Mouse (Mus musculus) kidney, postnatal 36 days (tissue): Measurements from ENCODE around the gene Zfp72.

ENCODE experiments used
- DNase-seq, 2 experiments: peaks; one replicate each; pipeline ENCODE4 v3.0.0; 2021 to 2022; ENCODE audit warnings: mixed read lengths in 2 of 2

Zfp72 gene

GRCm38 (mm10) chr13:74390371-74390990 lies at the start of gene Zfp72:
Gene Zfp72, minus strand, starts transcription at chr13:74390836.
- peak; percentile 83 to 85 for DNase-seq

- DNase-seq, result no peak
Observed at GRCm38 (mm10) chr13:74439895-74440294, 49.3 kb upstream of the Zfp72 start.

- peak; percentile 9 to 35 for DNase-seq
Observed at GRCm38 (mm10) chr13:74399298-74399839, 8.7 kb upstream of the Zfp72 start, which contains the start of gene Ftl1-ps1. Gene Ftl1-ps1, plus strand, starts transcription at chr13:74399694.

- DNase-seq, result no peak
Observed at GRCm38 (mm10) chr13:74391156-74391555, 520 bp upstream of the Zfp72 start.

GRCm38 (mm10) chr13:74389730-74390129 lies 906 bp downstream of the Zfp72 start:
- DNase-seq, result no peak

- DNase-seq, result no peak
Observed at GRCm38 (mm10) chr13:74382289-74382688, 8.3 kb downstream of the Zfp72 start.

- no peak for DNase-seq
Observed at GRCm38 (mm10) chr13:74381533-74382276, 8.9 kb downstream of the Zfp72 start.

GRCm38 (mm10) chr13:74363859-74364235 lies 26.8 kb downstream of the Zfp72 start, which contains the start of gene Lrrc14b:
Gene Lrrc14b, minus strand, starts transcription at chr13:74364005.
- DNase-seq, result peak; percentile 54 to 55

- peak; percentile 20 to 30 for DNase-seq
Observed at GRCm38 (mm10) chr13:74363176-74363858, 27.3 kb downstream of the Zfp72 start.

- no peak for DNase-seq
Observed at GRCm38 (mm10) chr13:74362218-74362617, 28.4 kb downstream of the Zfp72 start.

- no peak for DNase-seq
Observed at GRCm38 (mm10) chr13:74356491-74356890, 34.1 kb downstream of the Zfp72 start.

GRCm38 (mm10) chr13:74350435-74350906 lies 40.2 kb downstream of the Zfp72 start:
- DNase-seq, result no peak

- DNase-seq, result peak; percentile 95 to 98
Observed at GRCm38 (mm10) chr13:74349566-74350434, 40.8 kb downstream of the Zfp72 start, which contains the start of the genes Sdha and Ccdc127. Gene Sdha, minus strand, starts transcription at chr13:74350280. Gene Ccdc127, plus strand, starts transcription at chr13:74350309.

- DNase-seq, result peak; percentile 40 to 61
Observed at GRCm38 (mm10) chr13:74341036-74341435, 49.6 kb downstream of the Zfp72 start.

GRCm38 (mm10) chr13:74329321-74329720 lies 61.3 kb downstream of the Zfp72 start:
- DNase-seq, result no peak
